Mouse (Mus musculus) cortical plate, adult 2 months (tissue): Measurements from ENCODE around the gene Casp7.

ENCODE experiments used
- CTCF ChIP-seq: fragments of 200-500 bp; IDR thresholded peaks from 2 replicates; pipeline ENCODE4 v1.5.1; 2011; ENCODE audit warnings: mild to moderate bottlenecking, control low read depth, low read length; ENCODE audit not compliant: insufficient read depth; ENCODE audit errors: extremely low read depth
- POLR2A ChIP-seq: fragments of 200-500 bp; IDR thresholded peaks from 2 replicates; pipeline ENCODE4 v1.6.1; 2011; ENCODE audit warnings: mild to moderate bottlenecking, low read length, control low read depth; ENCODE audit not compliant: insufficient read depth; ENCODE audit errors: extremely low read depth

- TF ChIP-seq CTCF (no peak), POLR2A (no peak)
These were observed 27.9 kb downstream of the Casp7 start for GRCm38 (mm10) chr19:56424606-56425395.
